Mouse (Mus musculus) heart, embryonic 14.5 days (tissue): ENCODE results near the gene Dnajc11. TPM values are rescaled to one million over a fixed set of nuclear protein-coding genes. Genes with fewer than 3 reads are reported as not detected.

Experiments
- ATAC-seq: fragments of 200-750 bp; cut with Nextera tagmentation; 2 replicates; pipeline ENCODE4 v1.8.0; 2017; ENCODE audit warnings: low read depth, moderate TSS enrichment; ENCODE audit not compliant: insufficient number of reproducible peaks, insufficient read depth, low FRiP score
- H3K27ac ChIP-seq, 2 experiments: fragments of 200-500 bp in 1 of 2; fragments of 300-500 bp in 1 of 2; sonication (generic) in 1 of 2; replicated peaks in 1 of 2; 2 replicates each; pipeline ENCODE4 v1.5.1; 2012 to 2014; ENCODE audit warnings: low read depth in 2 of 2, low read length in 2 of 2, control low read depth in 1 of 2, mild to moderate bottlenecking in 1 of 2, mixed read lengths in 1 of 2; ENCODE audit not compliant: control insufficient read depth in 1 of 2, insufficient read depth in 1 of 2
- H3K27me3 ChIP-seq: fragments of 300-500 bp; sonication (generic); 2 replicates; pipeline ENCODE4 v1.6.1; 2014; ENCODE audit warnings: mild to moderate bottlenecking, low read length, control low read depth; ENCODE audit not compliant: control insufficient read depth, insufficient read depth
- H3K36me3 ChIP-seq: fragments of 300-500 bp; sonication (generic); 2 replicates; pipeline ENCODE4 v1.6.1; 2014; ENCODE audit warnings: mild to moderate bottlenecking, control low read depth, low read length, mixed read lengths; ENCODE audit not compliant: control insufficient read depth, insufficient read depth
- H3K4me1 ChIP-seq, 2 experiments: fragments of 200-500 bp in 1 of 2; fragments of 300-500 bp in 1 of 2; sonication (generic) in 1 of 2; 2 replicates each; pipeline ENCODE4 v1.6.1; 2012 to 2014; ENCODE audit warnings: low read length in 2 of 2, control low read depth in 1 of 2, mixed read lengths in 1 of 2; ENCODE audit not compliant: control insufficient read depth in 2 of 2, insufficient read depth in 2 of 2
- H3K4me2 ChIP-seq: fragments of 300-500 bp; sonication (generic); 2 replicates; pipeline ENCODE4 v1.6.1; 2014; ENCODE audit warnings: mild to moderate bottlenecking, low read length
- H3K4me3 ChIP-seq, 2 experiments: fragments of 200-500 bp in 1 of 2; fragments of 300-500 bp in 1 of 2; sonication (generic) in 1 of 2; 2 replicates each; pipeline ENCODE4 v1.5.1; 2012 to 2014; ENCODE audit warnings: low read length in 2 of 2, mild to moderate bottlenecking in 2 of 2, control low read depth in 1 of 2, low read depth in 1 of 2, moderate library complexity in 1 of 2; ENCODE audit not compliant: control insufficient read depth in 1 of 2, insufficient read depth in 1 of 2
- H3K9ac ChIP-seq: fragments of 300-500 bp; sonication (generic); 2 replicates; pipeline ENCODE4 v1.6.1; 2014; ENCODE audit warnings: mild to moderate bottlenecking, low read length
- H3K9me3 ChIP-seq: fragments of 300-500 bp; sonication (generic); 2 replicates; pipeline ENCODE4 v1.6.1; 2016; ENCODE audit warnings: low read length, control low read depth; ENCODE audit not compliant: control insufficient read depth
- WGBS: fragments of 180-500 bp; shearing (Covaris S2); extraction: QIAGEN DNeasy Blood & Tissue Kit; methylation state at CpG from one replicate; pipeline ENCODE4 v1.1.7; 2014; 5-methylcytosine and 5-hydroxymethylcytosine counted together
- polyA plus RNA-seq: library from polyadenylated mRNA; unstranded; fragments of >200 nt; fragmentation: Nextera tagmentation; extraction: Ambion mirVana; gene quantifications from 2 replicates; pipeline ENCODE4 v1.2.1, GENCODE M21; 2014

Gene Dnajc11
- polyA plus RNA-seq, 1 experiment from 2014 or later: 54.6 TPM

GRCm38 (mm10) chr4:151996173-151996950 is 62.9 kb downstream of the Dnajc11 start, which contains the start of gene Phf13:
Phf13 (minus strand) TSS chr4:151996258.
- Histone ChIP-seq H3K4me1 (peaks cover 4 to 22% of the 10 kb centered on the region in 2 experiments; a peak in 2 of 4 replicates), H3K36me3 (peaks cover 19% of the 10 kb centered on the region), H3K4me2 (peak within 1 kb of the TSS; percentile 87), H3K27ac (peak within 1 kb of the TSS; percentile 76 to 88), H3K9me3 (no peaks in the 10 kb centered on the region), H3K27me3 (no peaks in the 10 kb centered on the region), H3K4me3 (peak within 1 kb of the TSS; percentile 81 to 100), H3K9ac (peak within 1 kb of the TSS; percentile 97)
- under 1% methylated on average over 93 of the region's 94 CpGs for WGBS
- peak; percentile 94 for ATAC-seq

GRCm38 (mm10) chr4:151996951-151997222 is 63.4 kb downstream of the Dnajc11 start:
- Histone ChIP-seq H3K27me3 (no peaks in the 10 kb centered on the region), H3K9me3 (no peaks in the 10 kb centered on the region), H3K4me2 (peak overlapping the region; percentile 80), H3K4me1 (peaks cover 4 to 22% of the 10 kb centered on the region in 2 experiments; a peak in 2 of 4 replicates), H3K4me3 (peak overlapping the region; percentile 69 to 100), H3K9ac (peak overlapping the region; percentile 90), H3K27ac (peak overlapping the region; percentile 76 to 88), H3K36me3 (peaks cover 14% of the 10 kb centered on the region)
- ATAC-seq: no peak; the same call in 1 of the 2 replicates
- 3% methylated on average over 13 of the region's 13 CpGs for whole genome bisulfite sequencing

- peaks cover 4 to 22% of the 10 kb centered on the region in 2 experiments; a peak in 2 of 4 replicates for H3K4me1 ChIP-seq
- peak overlapping the region; percentile 80 for H3K4me2 ChIP-seq
- H3K9me3 ChIP-seq: no peaks in the 10 kb centered on the region
- H3K36me3 ChIP-seq: peaks cover 7% of the 10 kb centered on the region; the same call in 1 of the 2 replicates
- peak overlapping the region in 1 of 2 experiments; percentile 100; a peak in 1 of 4 replicates for H3K4me3 ChIP-seq
- H3K9ac ChIP-seq: peak overlapping the region; percentile 90
- no peak for ATAC-seq
- H3K27ac ChIP-seq: no peak overlapping the region
- WGBS: 49% methylated on average over 3 of the region's 3 CpGs
- H3K27me3 ChIP-seq: no peaks in the 10 kb centered on the region
These were observed 64.2 kb downstream of the Dnajc11 start for GRCm38 (mm10) chr4:151997701-151998100.

- Histone ChIP-seq H3K9me3 (no peaks in the 10 kb centered on the region), H3K4me2 (no peak overlapping the region), H3K4me1 (peaks cover 5 to 7% of the 10 kb centered on the region in 2 experiments; a peak in 3 of 4 replicates), H3K36me3 (no peaks in the 10 kb centered on the region), H3K27me3 (no peaks in the 10 kb centered on the region), H3K27ac (no peak overlapping the region), H3K9ac (no peak overlapping the region), H3K4me3 (no peak overlapping the region)
- 61% methylated on average over 3 of the region's 3 CpGs for WGBS
- no peak for ATAC-seq
These were observed 66.0 kb downstream of the Dnajc11 start for GRCm38 (mm10) chr4:151999481-151999880.

- Histone ChIP-seq H3K36me3 (no peaks in the 10 kb centered on the region), H3K27me3 (no peaks in the 10 kb centered on the region), H3K27ac (no peak overlapping the region), H3K9ac (no peak overlapping the region), H3K4me2 (no peak overlapping the region), H3K4me3 (no peak overlapping the region), H3K9me3 (no peaks in the 10 kb centered on the region), H3K4me1 (peaks cover 5 to 7% of the 10 kb centered on the region in 2 experiments; a peak in 3 of 4 replicates)
- 30% methylated on average over 4 of the region's 4 CpGs for WGBS
- no peak for ATAC-seq
These were observed 67.4 kb downstream of the Dnajc11 start for GRCm38 (mm10) chr4:152000906-152001305.

GRCm38 (mm10) chr4:152001335-152001734 is 67.8 kb downstream of the Dnajc11 start:
- Histone ChIP-seq H3K27me3 (no peaks in the 10 kb centered on the region), H3K9me3 (no peaks in the 10 kb centered on the region), H3K4me1 (peaks cover 5 to 7% of the 10 kb centered on the region in 2 experiments; a peak in 3 of 4 replicates), H3K4me2 (no peak overlapping the region), H3K4me3 (no peak overlapping the region), H3K9ac (no peak overlapping the region), H3K36me3 (no peaks in the 10 kb centered on the region), H3K27ac (no peak overlapping the region)
- no peak for ATAC-seq
- 63% methylated on average over 4 of the region's 4 CpGs for WGBS

GRCm38 (mm10) chr4:152002063-152002462 is 68.6 kb downstream of the Dnajc11 start:
- H3K4me3 ChIP-seq: no peak overlapping the region
- H3K9ac ChIP-seq: no peak overlapping the region
- no peak overlapping the region for H3K4me2 ChIP-seq
- H3K4me1 ChIP-seq: peaks cover 8 to 10% of the 10 kb centered on the region in 2 experiments
- no peaks in the 10 kb centered on the region for H3K9me3 ChIP-seq
- no peak for ATAC-seq
- no peaks in the 10 kb centered on the region for H3K36me3 ChIP-seq
- 90% methylated on average over 3 of the region's 3 CpGs for WGBS
- no peaks in the 10 kb centered on the region for H3K27me3 ChIP-seq
- no peak overlapping the region for H3K27ac ChIP-seq
